ENCODE assay signal across 28 mouse cellular contexts in the genomic region with DNA sequence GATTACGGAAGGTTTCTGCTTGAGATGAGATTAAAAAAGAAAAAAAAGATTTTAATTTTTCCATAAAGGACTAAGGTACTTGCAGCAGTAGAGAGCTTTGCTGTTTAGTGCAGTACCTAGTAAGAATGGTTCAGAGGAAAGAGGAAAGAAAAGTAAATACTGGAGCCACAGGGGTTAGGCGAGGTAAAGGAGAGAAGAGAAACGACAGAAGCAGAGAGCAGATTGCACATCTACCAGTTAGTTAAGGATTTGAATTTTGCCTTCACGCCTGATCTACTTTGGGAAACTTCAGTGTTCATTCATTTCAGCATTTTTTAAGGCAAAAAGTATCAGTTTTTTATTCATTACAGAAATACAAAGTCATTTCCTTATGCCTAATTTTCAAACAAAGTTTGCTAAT.
DNase-seq lines count a peak whose midpoint lies in the region; ATAC-seq and TF ChIP-seq lines count a peak whose summit lies in the region.
"Had no signal": no experiment of that assay in that cellular context is flagged by ENCODE, and none has a peak within 500 bp of the region (broad histone marks: within the 10 kb centered on the region; RNA-seq: fewer than 3 reads in every experiment).

No protein-coding gene starts in this region.

- no peaks in the 10 kb centered on the region for H3K27me3 ChIP-seq in forebrain, postnatal 0 days (ENCODE audit: insufficient read depth, low read length)
- H3K27me3 ChIP-seq in forebrain, embryonic 11.5 days (ENCODE audit: control insufficient read depth, insufficient read depth, low read length) = no peaks in the 10 kb centered on the region
- no peaks in the 10 kb centered on the region for H3K27me3 ChIP-seq in kidney, adult 2 months (replicated peaks; ENCODE audit: control insufficient read depth, insufficient read depth, low read length)
- H3K27me3 ChIP-seq: CH12.LX; embryonic facial prominence, embryonic 13.5 days; embryonic facial prominence, embryonic 15.5 days; forebrain, embryonic 13.5 days; forebrain, embryonic 15.5 days; Patski had no signal

- H3K36me3 ChIP-seq in forebrain, postnatal 0 days (ENCODE audit: insufficient read depth) = no peaks in the 10 kb centered on the region
- no peaks in the 10 kb centered on the region for H3K36me3 ChIP-seq in forebrain, embryonic 11.5 days (ENCODE audit: control insufficient read depth, insufficient read depth, low read length)
- no peaks in the 10 kb centered on the region for H3K36me3 ChIP-seq in kidney, adult 2 months (ENCODE audit: control insufficient read depth, insufficient read depth, low read length)
- H3K36me3 ChIP-seq: embryonic facial prominence, embryonic 13.5 days; embryonic facial prominence, embryonic 15.5 days; forebrain, embryonic 10.5 days; forebrain, embryonic 15.5 days; G1E had no signal

- no peak overlapping the region for H3K9ac ChIP-seq in forebrain, postnatal 0 days
- no peak overlapping the region for H3K9ac ChIP-seq in forebrain, embryonic 11.5 days (ENCODE audit: low read length)
- H3K9ac ChIP-seq: embryonic facial prominence, embryonic 13.5 days; embryonic facial prominence, embryonic 15.5 days; forebrain, embryonic 13.5 days; forebrain, embryonic 15.5 days had no signal

- ATAC-seq in forebrain, postnatal 0 days = peak; percentile 38
- ATAC-seq in forebrain, embryonic 11.5 days (replicated peaks; ENCODE audit: low FRiP score) = no peak
- ATAC-seq: activated CD4-positive, CD25-positive, alpha-beta regulatory T cell, adult 4 months; CD4-positive, CD25-positive, alpha-beta regulatory T cell, adult 4 months; forebrain, embryonic 13.5 days; forebrain, embryonic 15.5 days; Patski had no signal

- no peak overlapping the region for H3K4me3 ChIP-seq in forebrain, postnatal 0 days (ENCODE audit: low read depth, low read length)
- H3K4me3 ChIP-seq in forebrain, embryonic 11.5 days (ENCODE audit: low read depth, low read length) = no peak overlapping the region
- no peak overlapping the region for H3K4me3 ChIP-seq in kidney, adult 2 months (ENCODE audit: insufficient read depth, low read depth, low read length)
- H3K4me3 ChIP-seq: embryonic facial prominence, embryonic 13.5 days; embryonic facial prominence, embryonic 15.5 days; erythroblast, embryonic 14.5 days; forebrain, embryonic 10.5 days; forebrain, embryonic 13.5 days; forebrain, embryonic 15.5 days had no signal

- DNase-seq in forebrain, postnatal 0 days = peak; percentile 34
- no peak for DNase-seq in forebrain, embryonic 11.5 days (ENCODE audit: low spot score)
- peak; percentile 7 for DNase-seq in kidney, adult 2 months
- no peak for DNase-seq in kidney, adult 8-10 months
- peak; percentile 64 for DNase-seq in brain, adult 2 months (ENCODE audit: low read depth, low spot score)
- no peak for DNase-seq in spleen, adult 18-20 months
- DNase-seq: adrenal gland, adult 8-10 months; adrenal gland, postnatal 14 days; adrenal gland, postnatal 36 days; B cell, adult 2 months; cerebellum, adult 11 months; cerebellum, adult 18-20 months; cerebellum, adult 8-10 months; cerebellum, adult 9-11 months; cerebellum, postnatal 14 days; cerebellum, postnatal 36 days; embryo, embryonic 11 days had no signal

- TF ChIP-seq CTCF in forebrain, postnatal 0 days (IDR thresholded peaks at IDR 0.05; ENCODE audit: low read depth) = no peak
- no peak for TF ChIP-seq CTCF in kidney, adult 2 months (conservative IDR thresholded peaks at IDR 0.05; ENCODE audit: insufficient read depth, insufficient read length, low read depth, low read length)

- WGBS in forebrain, postnatal 0 days = 56% methylated on average over 4 of the region's 4 CpGs
- 75% methylated on average over 4 of the region's 4 CpGs for WGBS in forebrain, embryonic 11.5 days
- WGBS in kidney, adult 2 months = 57% methylated on average over 4 of the region's 4 CpGs

- H3K4me2 ChIP-seq in forebrain, postnatal 0 days (ENCODE audit: low read depth) = no peak overlapping the region
- H3K4me2 ChIP-seq in forebrain, embryonic 11.5 days (ENCODE audit: low read depth, low read length, severe bottlenecking) = no peak overlapping the region
- H3K4me2 ChIP-seq: embryonic facial prominence, embryonic 13.5 days; embryonic facial prominence, embryonic 15.5 days; forebrain, embryonic 13.5 days; forebrain, embryonic 15.5 days had no signal

- TF ChIP-seq POLR2A in kidney, adult 2 months (IDR thresholded peaks at IDR 0.05; ENCODE audit: low read depth, low read length) = no peak

- peak overlapping the region; percentile 1; the same call in 1 of the 2 replicates for H3K27ac ChIP-seq in forebrain, postnatal 0 days (ENCODE audit: low read depth, low read length)
- H3K27ac ChIP-seq in forebrain, embryonic 11.5 days (ENCODE audit: low read depth, low read length) = no peak overlapping the region
- no peak overlapping the region for H3K27ac ChIP-seq in kidney, adult 2 months (ENCODE audit: insufficient read depth, low read depth, low read length)
- H3K27ac ChIP-seq: embryonic facial prominence, embryonic 13.5 days; embryonic facial prominence, embryonic 15.5 days; forebrain, embryonic 10.5 days; forebrain, embryonic 13.5 days; forebrain, embryonic 15.5 days had no signal

- no peaks in the 10 kb centered on the region for H3K9me3 ChIP-seq in forebrain, postnatal 0 days (ENCODE audit: low read length)
- no peaks in the 10 kb centered on the region for H3K9me3 ChIP-seq in forebrain, embryonic 11.5 days (ENCODE audit: control insufficient read depth, low read length)
- H3K9me3 ChIP-seq: embryonic facial prominence, embryonic 13.5 days; embryonic facial prominence, embryonic 15.5 days; forebrain, embryonic 10.5 days; forebrain, embryonic 13.5 days; forebrain, embryonic 15.5 days; G1E had no signal

- no peaks in the 10 kb centered on the region for H3K4me1 ChIP-seq in forebrain, postnatal 0 days (ENCODE audit: insufficient read depth)
- H3K4me1 ChIP-seq in forebrain, embryonic 11.5 days (replicated peaks; ENCODE audit: control insufficient read depth, insufficient read depth, low read length) = no peaks in the 10 kb centered on the region
- no peaks in the 10 kb centered on the region for H3K4me1 ChIP-seq in kidney, adult 2 months (ENCODE audit: control insufficient read depth, insufficient read depth, low read length)
- H3K4me1 ChIP-seq: embryonic facial prominence, embryonic 13.5 days; embryonic facial prominence, embryonic 15.5 days; forebrain, embryonic 10.5 days; forebrain, embryonic 13.5 days; forebrain, embryonic 15.5 days had no signal

Comparison
In these comparisons a context has a peak if more than half of its experiments do, and no peak if none do; other contexts are left out.
1. DNase-seq: peak in forebrain, postnatal 0 days (single experiment), kidney, adult 2 months (single experiment) and brain, adult 2 months (single experiment); none in forebrain, embryonic 11.5 days (single experiment), kidney, adult 8-10 months (0 of 2) and spleen, adult 18-20 months (0 of 2).